Mouse (Mus musculus) kidney, embryonic 14.5 days (tissue): ENCODE measurements around the gene Actb. TPM values are rescaled to one million over a fixed set of nuclear protein-coding genes. Genes with fewer than 3 reads are reported as not detected.
A peak's percentile ranks its signal among the peaks of the same experiment; 100 is the strongest.

Experiments
- ATAC-seq: fragments of 200-750 bp; cut with Nextera tagmentation; 2 replicates; pipeline ENCODE4 v1.8.0; 2017; ENCODE audit warnings: moderate number of reproducible peaks, mild to moderate bottlenecking, moderate TSS enrichment, moderate library complexity; ENCODE audit not compliant: low FRiP score, low TSS enrichment
- H3K27ac ChIP-seq: fragments of 300-500 bp; sonication (generic); 2 replicates; pipeline ENCODE4 v1.5.1; 2014; ENCODE audit warnings: low read depth, mild to moderate bottlenecking, low read length, moderate library complexity, mixed read lengths
- H3K27me3 ChIP-seq: fragments of 300-500 bp; sonication (generic); 2 replicates; pipeline ENCODE4 v1.6.1; 2014; ENCODE audit warnings: mild to moderate bottlenecking, low read length; ENCODE audit not compliant: control insufficient read depth, insufficient read depth
- H3K36me3 ChIP-seq: fragments of 300-500 bp; sonication (generic); 2 replicates; pipeline ENCODE4 v1.6.1; 2014; ENCODE audit warnings: low read length, mixed read lengths; ENCODE audit not compliant: control insufficient read depth, insufficient read depth
- H3K4me1 ChIP-seq: fragments of 300-500 bp; sonication (generic); 2 replicates; pipeline ENCODE4 v1.6.1; 2014; ENCODE audit warnings: low read length, mixed read lengths; ENCODE audit not compliant: control insufficient read depth, insufficient read depth
- H3K4me2 ChIP-seq: fragments of 300-500 bp; sonication (generic); replicated peaks from 2 replicates; pipeline ENCODE4 v1.6.1; 2014; ENCODE audit warnings: low read depth, mild to moderate bottlenecking, low read length
- H3K4me3 ChIP-seq: fragments of 300-500 bp; sonication (generic); 2 replicates; pipeline ENCODE4 v1.5.1; 2014; ENCODE audit warnings: mild to moderate bottlenecking, low read length
- H3K9ac ChIP-seq: fragments of 300-500 bp; sonication (generic); 2 replicates; pipeline ENCODE4 v1.6.1; 2014; ENCODE audit warnings: low read depth, mild to moderate bottlenecking, low read length, moderate library complexity
- H3K9me3 ChIP-seq: fragments of 300-500 bp; sonication (generic); 2 replicates; pipeline ENCODE4 v1.6.1; 2016; ENCODE audit warnings: low read length; ENCODE audit not compliant: control insufficient read depth
- WGBS: fragments of 180-500 bp; shearing (Covaris S2); extraction: QIAGEN DNeasy Blood & Tissue Kit; methylation state at CpG from one replicate; pipeline ENCODE4 v1.1.7; 2014; 5-methylcytosine and 5-hydroxymethylcytosine counted together
- polyA plus RNA-seq: library from polyadenylated mRNA; unstranded; fragments of >200 nt; fragmentation: Nextera tagmentation; extraction: Ambion mirVana; gene quantifications from 2 replicates; pipeline ENCODE4 v1.2.1, GENCODE M21; 2014

The Actb gene
- polyA plus RNA-seq, 1 experiment from 2014 or later = 14,375 TPM

- peak overlapping the region; percentile 40; the same call in 1 of the 2 replicates for H3K9ac ChIP-seq
- peak overlapping the region; percentile 41 for H3K4me2 ChIP-seq
- H3K27me3 ChIP-seq = no peaks in the 10 kb centered on the region
- H3K27ac ChIP-seq = no peak overlapping the region
- WGBS = 3% methylated on average over 17 of the region's 17 CpGs
- 0 out of 2 replicates have a peak, but pooled peaks have one; percentile 25 for ATAC-seq
- H3K36me3 ChIP-seq = no peaks in the 10 kb centered on the region
- peak overlapping the region; percentile 23 for H3K4me3 ChIP-seq
- no peaks in the 10 kb centered on the region for H3K9me3 ChIP-seq
- no peaks in the 10 kb centered on the region; the same call in 1 of the 2 replicates for H3K4me1 ChIP-seq
Observed at GRCm38 (mm10) chr5:142936336-142936719, 29.8 kb upstream of the Actb start.

GRCm38 (mm10) chr5:142935642-142936335 lies 29.2 kb upstream of the Actb start:
- peak overlapping the region; percentile 23 for H3K4me3 ChIP-seq
- H3K36me3 ChIP-seq = no peaks in the 10 kb centered on the region
- H3K4me2 ChIP-seq = peak overlapping the region; percentile 41
- 19% methylated on average over 13 of the region's 13 CpGs for WGBS
- no peak overlapping the region for H3K27ac ChIP-seq
- peak overlapping the region; percentile 40; the same call in 1 of the 2 replicates for H3K9ac ChIP-seq
- no peaks in the 10 kb centered on the region; the same call in 1 of the 2 replicates for H3K4me1 ChIP-seq
- peak; percentile 53; the same call in 1 of the 2 replicates for ATAC-seq
- H3K27me3 ChIP-seq = no peaks in the 10 kb centered on the region
- no peaks in the 10 kb centered on the region for H3K9me3 ChIP-seq

GRCm38 (mm10) chr5:142932731-142933130 lies 26.2 kb upstream of the Actb start:
- H3K4me2 ChIP-seq = no peak overlapping the region
- no peak overlapping the region for H3K27ac ChIP-seq
- no peaks in the 10 kb centered on the region for H3K27me3 ChIP-seq
- H3K9me3 ChIP-seq = no peaks in the 10 kb centered on the region
- no peak for ATAC-seq
- no peaks in the 10 kb centered on the region for H3K36me3 ChIP-seq
- no peak overlapping the region for H3K4me3 ChIP-seq
- WGBS = 82% methylated on average over 8 of the region's 8 CpGs
- peaks cover 6% of the 10 kb centered on the region; the same call in 1 of the 2 replicates for H3K4me1 ChIP-seq
- H3K9ac ChIP-seq = no peak overlapping the region

GRCm38 (mm10) chr5:142932084-142932685 lies 25.6 kb upstream of the Actb start:
- Histone ChIP-seq H3K4me2 (no peak overlapping the region), H3K9ac (no peak overlapping the region; the same call in 1 of the 2 replicates), H3K4me1 (peaks cover 6% of the 10 kb centered on the region; the same call in 1 of the 2 replicates), H3K36me3 (no peaks in the 10 kb centered on the region), H3K4me3 (no peak overlapping the region), H3K9me3 (no peaks in the 10 kb centered on the region), H3K27me3 (no peaks in the 10 kb centered on the region), H3K27ac (no peak overlapping the region)
- peak; percentile 30 for ATAC-seq
- 22% methylated on average over 9 of the region's 9 CpGs for WGBS

- Histone ChIP-seq H3K27me3 (no peaks in the 10 kb centered on the region), H3K27ac (no peak overlapping the region), H3K4me3 (no peak overlapping the region), H3K9ac (no peak overlapping the region), H3K36me3 (no peaks in the 10 kb centered on the region), H3K4me2 (no peak overlapping the region), H3K4me1 (peaks cover 15% of the 10 kb centered on the region), H3K9me3 (no peaks in the 10 kb centered on the region)
- WGBS = 89% methylated on average over 9 of the region's 9 CpGs
- no peak for ATAC-seq
Observed at GRCm38 (mm10) chr5:142931241-142931745, 24.7 kb upstream of the Actb start.

GRCm38 (mm10) chr5:142929400-142929752 lies 22.8 kb upstream of the Actb start:
- H3K9ac ChIP-seq = peak overlapping the region; percentile 46
- no peaks in the 10 kb centered on the region for H3K36me3 ChIP-seq
- peak overlapping the region; percentile 50 for H3K4me2 ChIP-seq
- no peaks in the 10 kb centered on the region for H3K9me3 ChIP-seq
- peak overlapping the region; percentile 31 for H3K4me3 ChIP-seq
- WGBS = 18% methylated on average over 4 of the region's 4 CpGs
- H3K27me3 ChIP-seq = no peaks in the 10 kb centered on the region
- no peak for ATAC-seq
- peak overlapping the region; percentile 39 for H3K27ac ChIP-seq
- H3K4me1 ChIP-seq = peaks cover 22% of the 10 kb centered on the region

GRCm38 (mm10) chr5:142928749-142929399 lies 22.3 kb upstream of the Actb start:
- peak; percentile 30 for ATAC-seq
- WGBS = 3% methylated on average over 35 of the region's 35 CpGs
- no peaks in the 10 kb centered on the region for H3K27me3 ChIP-seq

GRCm38 (mm10) chr5:142927341-142927930 lies 20.9 kb upstream of the Actb start:
- H3K27ac ChIP-seq = 0 out of 2 replicates have a peak overlapping the region, but pooled peaks have one; percentile 73
- WGBS = 93% methylated on average over 12 of the region's 12 CpGs
- ATAC-seq = no peak
- no peaks in the 10 kb centered on the region for H3K36me3 ChIP-seq
- peaks cover 22% of the 10 kb centered on the region for H3K4me1 ChIP-seq
- H3K4me3 ChIP-seq = no peak overlapping the region
- no peak overlapping the region for H3K4me2 ChIP-seq
- H3K9ac ChIP-seq = no peak overlapping the region
- no peaks in the 10 kb centered on the region for H3K9me3 ChIP-seq
- H3K27me3 ChIP-seq = no peaks in the 10 kb centered on the region

More at GRCm38 (mm10) chr5:142928749-142929399, 22.3 kb upstream of the Actb start:
- Histone ChIP-seq H3K9me3 (no peaks in the 10 kb centered on the region), H3K9ac (peak overlapping the region; percentile 46), H3K4me3 (peak overlapping the region; percentile 31), H3K27ac (peak overlapping the region; percentile 39), H3K36me3 (no peaks in the 10 kb centered on the region), H3K4me1 (peaks cover 22% of the 10 kb centered on the region), H3K4me2 (peak overlapping the region; percentile 50)
